Mouse (Mus musculus): ENCODE results near the gene Acer1. TPM values are rescaled to one million over a fixed set of nuclear protein-coding genes. Genes with fewer than 3 reads are reported as not detected.

Acer1 gene
- polyA plus RNA-seq, 1 experiment from 2014 or later, result not detected

GRCm38 (mm10) chr17:56990115-56990746 is 8.3 kb upstream of the Acer1 start, which contains the start of gene Clpp:
Gene Clpp (plus strand): TSS chr17:56990305.
- Histone ChIP-seq H3K4me2 (replicated peaks; ENCODE audit: low read depth, low read length) (peak within 1 kb of the TSS; percentile 84), H3K4me1 (ENCODE audit: insufficient read depth, low read length) (peaks cover 6% of the 10 kb centered on the region), H3K27me3 (ENCODE audit: insufficient read depth, low read length) (no peaks in the 10 kb centered on the region), H3K27ac (ENCODE audit: low read length) (peak within 1 kb of the TSS; percentile 86), H3K9ac (replicated peaks; ENCODE audit: low read length) (peak within 1 kb of the TSS; percentile 91), H3K4me3 (ENCODE audit: low read length) (peak within 1 kb of the TSS; percentile 96), H3K36me3 (ENCODE audit: insufficient read depth, low read length) (peaks cover 31% of the 10 kb centered on the region), H3K9me3 (ENCODE audit: low read length) (no peaks in the 10 kb centered on the region)
- peak; percentile 96 for ATAC-seq (ENCODE audit: low FRiP score, low TSS enrichment)
- WGBS, result under 1% methylated on average over 52 of the region's 52 CpGs

GRCm38 (mm10) chr17:56989467-56990114 is 7.7 kb upstream of the Acer1 start:
- peak; percentile 94 for ATAC-seq (ENCODE audit: low FRiP score, low TSS enrichment)
- H3K9ac ChIP-seq (replicated peaks; ENCODE audit: low read length), result peak overlapping the region; percentile 91
- no peaks in the 10 kb centered on the region for H3K27me3 ChIP-seq (ENCODE audit: insufficient read depth, low read length)
- WGBS, result 2% methylated on average over 25 of the region's 25 CpGs
- peak overlapping the region; percentile 96 for H3K4me3 ChIP-seq (ENCODE audit: low read length)
- peak overlapping the region; percentile 84 for H3K4me2 ChIP-seq (replicated peaks; ENCODE audit: low read depth, low read length)
- peak overlapping the region; percentile 86 for H3K27ac ChIP-seq (ENCODE audit: low read length)
- no peaks in the 10 kb centered on the region for H3K9me3 ChIP-seq (ENCODE audit: low read length)
- H3K36me3 ChIP-seq (ENCODE audit: insufficient read depth, low read length), result peaks cover 24% of the 10 kb centered on the region
- H3K4me1 ChIP-seq (ENCODE audit: insufficient read depth, low read length), result peaks cover 6% of the 10 kb centered on the region

- no peaks in the 10 kb centered on the region for H3K27me3 ChIP-seq (ENCODE audit: insufficient read depth, low read length)
- H3K4me1 ChIP-seq (ENCODE audit: insufficient read depth, low read length), result peaks cover 6% of the 10 kb centered on the region
- peak overlapping the region; percentile 96 for H3K4me3 ChIP-seq (ENCODE audit: low read length)
- no peak for ATAC-seq (ENCODE audit: low FRiP score, low TSS enrichment)
- H3K9ac ChIP-seq (replicated peaks; ENCODE audit: low read length), result peak overlapping the region; percentile 91; the same call in 1 of the 2 replicates
- 73% methylated on average over 7 of the region's 7 CpGs for WGBS
- no peak overlapping the region for H3K27ac ChIP-seq (ENCODE audit: low read length)
- peaks cover 19% of the 10 kb centered on the region for H3K36me3 ChIP-seq (ENCODE audit: insufficient read depth, low read length)
- peak overlapping the region; percentile 84 for H3K4me2 ChIP-seq (replicated peaks; ENCODE audit: low read depth, low read length)
- H3K9me3 ChIP-seq (ENCODE audit: low read length), result no peaks in the 10 kb centered on the region
Measured at GRCm38 (mm10) chr17:56988921-56989430, 7.0 kb upstream of the Acer1 start.

- no peaks in the 10 kb centered on the region for H3K9me3 ChIP-seq (ENCODE audit: low read length)
- no peak for ATAC-seq (ENCODE audit: low FRiP score, low TSS enrichment)
- peaks cover 14% of the 10 kb centered on the region for H3K36me3 ChIP-seq (ENCODE audit: insufficient read depth, low read length)
- H3K27me3 ChIP-seq (ENCODE audit: insufficient read depth, low read length), result no peaks in the 10 kb centered on the region
- H3K4me1 ChIP-seq (ENCODE audit: insufficient read depth, low read length), result peaks cover 6% of the 10 kb centered on the region
- H3K27ac ChIP-seq (ENCODE audit: low read length), result no peak overlapping the region
- no peak overlapping the region for H3K4me2 ChIP-seq (replicated peaks; ENCODE audit: low read depth, low read length)
- no peak overlapping the region for H3K4me3 ChIP-seq (ENCODE audit: low read length)
- WGBS, result 88% methylated on average over 7 of the region's 7 CpGs
- H3K9ac ChIP-seq (replicated peaks; ENCODE audit: low read length), result no peak overlapping the region
Measured at GRCm38 (mm10) chr17:56988441-56988840, 6.5 kb upstream of the Acer1 start.

GRCm38 (mm10) chr17:56986105-56986805 is 4.3 kb upstream of the Acer1 start:
- no peak overlapping the region for H3K4me3 ChIP-seq (ENCODE audit: low read length)
- WGBS, result 85% methylated on average over 3 of the region's 3 CpGs
- no peak overlapping the region for H3K4me2 ChIP-seq (replicated peaks; ENCODE audit: low read depth, low read length)
- no peaks in the 10 kb centered on the region for H3K9me3 ChIP-seq (ENCODE audit: low read length)
- no peaks in the 10 kb centered on the region for H3K27me3 ChIP-seq (ENCODE audit: insufficient read depth, low read length)
- ATAC-seq (ENCODE audit: low FRiP score, low TSS enrichment), result no peak
- H3K27ac ChIP-seq (ENCODE audit: low read length), result no peak overlapping the region
- peaks cover 6% of the 10 kb centered on the region for H3K4me1 ChIP-seq (ENCODE audit: insufficient read depth, low read length)
- H3K36me3 ChIP-seq (ENCODE audit: insufficient read depth, low read length), result no peaks in the 10 kb centered on the region
- H3K9ac ChIP-seq (replicated peaks; ENCODE audit: low read length), result no peak overlapping the region

- ATAC-seq (ENCODE audit: low FRiP score, low TSS enrichment), result no peak
- no peak overlapping the region for H3K27ac ChIP-seq (ENCODE audit: low read length)
- no peaks in the 10 kb centered on the region for H3K27me3 ChIP-seq (ENCODE audit: insufficient read depth, low read length)
- H3K4me3 ChIP-seq (ENCODE audit: low read length), result no peak overlapping the region
- no peak overlapping the region for H3K9ac ChIP-seq (replicated peaks; ENCODE audit: low read length)
- peaks cover under 1% of the 10 kb centered on the region; the same call in 1 of the 2 replicates for H3K4me1 ChIP-seq (ENCODE audit: insufficient read depth, low read length)
- no peaks in the 10 kb centered on the region for H3K36me3 ChIP-seq (ENCODE audit: insufficient read depth, low read length)
- H3K9me3 ChIP-seq (ENCODE audit: low read length), result no peaks in the 10 kb centered on the region
- no peak overlapping the region for H3K4me2 ChIP-seq (replicated peaks; ENCODE audit: low read depth, low read length)
- 63% methylated on average over 3 of the region's 3 CpGs for WGBS
Measured at GRCm38 (mm10) chr17:56985656-56986055, 3.7 kb upstream of the Acer1 start.

- Histone ChIP-seq H3K27ac (ENCODE audit: low read length) (no peak overlapping the region), H3K4me2 (replicated peaks; ENCODE audit: low read depth, low read length) (no peak overlapping the region), H3K27me3 (ENCODE audit: insufficient read depth, low read length) (no peaks in the 10 kb centered on the region), H3K36me3 (ENCODE audit: insufficient read depth, low read length) (no peaks in the 10 kb centered on the region), H3K4me3 (ENCODE audit: low read length) (no peak overlapping the region), H3K9me3 (ENCODE audit: low read length) (no peaks in the 10 kb centered on the region), H3K4me1 (ENCODE audit: insufficient read depth, low read length) (no peaks in the 10 kb centered on the region), H3K9ac (replicated peaks; ENCODE audit: low read length) (no peak overlapping the region)
- WGBS, result 78% methylated on average over 9 of the region's 9 CpGs
- no peak for ATAC-seq (ENCODE audit: low FRiP score, low TSS enrichment)
Measured at GRCm38 (mm10) chr17:56984886-56985285, 3.0 kb upstream of the Acer1 start.

- H3K9ac ChIP-seq (replicated peaks; ENCODE audit: low read length), result no peak overlapping the region
- WGBS, result 62% methylated on average over 7 of the region's 7 CpGs
- no peak overlapping the region for H3K4me2 ChIP-seq (replicated peaks; ENCODE audit: low read depth, low read length)
Measured at GRCm38 (mm10) chr17:56981049-56981448, 877 bp downstream of the Acer1 start.

GRCm38 (mm10) chr17:56979524-56979923 is 2.4 kb downstream of the Acer1 start:
- Histone ChIP-seq H3K9ac (replicated peaks; ENCODE audit: low read length) (no peak overlapping the region), H3K9me3 (ENCODE audit: low read length) (no peaks in the 10 kb centered on the region), H3K4me3 (ENCODE audit: low read length) (no peak overlapping the region), H3K27ac (ENCODE audit: low read length) (no peak overlapping the region), H3K36me3 (ENCODE audit: insufficient read depth, low read length) (no peaks in the 10 kb centered on the region), H3K4me1 (ENCODE audit: insufficient read depth, low read length) (no peaks in the 10 kb centered on the region), H3K27me3 (ENCODE audit: insufficient read depth, low read length) (no peaks in the 10 kb centered on the region), H3K4me2 (replicated peaks; ENCODE audit: low read depth, low read length) (no peak overlapping the region)
- WGBS, result 14% methylated on average over 7 of the region's 8 CpGs
- no peak for ATAC-seq (ENCODE audit: low FRiP score, low TSS enrichment)

More at GRCm38 (mm10) chr17:56981049-56981448, 877 bp downstream of the Acer1 start:
- no peaks in the 10 kb centered on the region for H3K27me3 ChIP-seq (ENCODE audit: insufficient read depth, low read length)
- H3K9me3 ChIP-seq (ENCODE audit: low read length), result no peaks in the 10 kb centered on the region
- H3K4me1 ChIP-seq (ENCODE audit: insufficient read depth, low read length), result no peaks in the 10 kb centered on the region
- H3K4me3 ChIP-seq (ENCODE audit: low read length), result no peak overlapping the region
- H3K27ac ChIP-seq (ENCODE audit: low read length), result no peak overlapping the region
- ATAC-seq (ENCODE audit: low FRiP score, low TSS enrichment), result no peak
- H3K36me3 ChIP-seq (ENCODE audit: insufficient read depth, low read length), result no peaks in the 10 kb centered on the region

Measured in kidney, embryonic 16.5 days (tissue).